Mouse (Mus musculus): ENCODE measurements at regions not wholly inside any gene's neighbourhood (a gene's known extent, or its start where the extent isn't known, plus 50 kb on each side); places are given as distances from the start of the nearest gene placed in this dataset.
"Not testable (repeated sequence)": the region's sequence is repeated elsewhere in the genome, so short reads cannot be mapped to it uniquely, and the experiment has no call there.

GRCm38 (mm10) chr14:59051478-59051879 is 91.2 kb downstream of the 1700129C05Rik start:
- no peak overlapping the region for H3K4me2 ChIP-seq (ENCODE audit: low read depth, low read length)
- no peak overlapping the region for H3K9ac ChIP-seq (ENCODE audit: low read length)
- H3K4me1 ChIP-seq (ENCODE audit: control insufficient read depth, insufficient read depth, low read length) = no peaks in the 10 kb centered on the region
- WGBS = 53% methylated on average over 6 of the region's 6 CpGs
- H3K36me3 ChIP-seq (ENCODE audit: control insufficient read depth, insufficient read depth) = no peaks in the 10 kb centered on the region
- ATAC-seq (replicated peaks; ENCODE audit: extremely low read depth, insufficient read depth, low FRiP score) = no peak
- H3K9me3 ChIP-seq (replicated peaks; ENCODE audit: control insufficient read depth, low read length) = no peaks in the 10 kb centered on the region
- no peak overlapping the region for H3K27ac ChIP-seq (ENCODE audit: low read length)
- H3K4me3 ChIP-seq (ENCODE audit: low read length) = no peak overlapping the region
- H3K27me3 ChIP-seq (ENCODE audit: control insufficient read depth, insufficient read depth, low read length) = no peaks in the 10 kb centered on the region

DNA sequence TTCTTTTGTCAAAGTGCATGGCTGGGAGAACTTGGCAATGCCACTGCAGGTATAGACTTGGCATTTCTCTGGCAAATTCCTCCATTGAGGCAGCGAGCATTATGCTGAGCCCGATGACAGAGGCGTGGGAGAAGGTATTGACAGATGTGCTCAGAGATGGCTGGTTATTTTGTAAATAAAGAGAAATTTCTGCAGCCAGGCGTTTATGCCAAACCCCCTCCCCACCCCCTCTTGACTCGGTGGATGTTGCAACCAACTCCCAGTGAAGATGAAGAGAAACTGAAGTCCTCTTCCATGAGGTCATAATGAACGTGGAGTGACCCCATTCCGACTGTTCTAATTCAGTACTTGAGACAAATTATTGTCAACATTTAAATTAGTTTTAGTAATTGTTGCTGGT is 97.0 kb downstream of the 1700129C05Rik start:
- Histone ChIP-seq H3K9me3 (replicated peaks; ENCODE audit: control insufficient read depth, low read length) (no peaks in the 10 kb centered on the region), H3K4me1 (ENCODE audit: control insufficient read depth, insufficient read depth, low read length) (no peaks in the 10 kb centered on the region), H3K4me2 (ENCODE audit: low read depth, low read length) (no peak overlapping the region), H3K4me3 (ENCODE audit: low read length) (no peak overlapping the region), H3K36me3 (ENCODE audit: control insufficient read depth, insufficient read depth) (no peaks in the 10 kb centered on the region), H3K27me3 (ENCODE audit: control insufficient read depth, insufficient read depth, low read length) (no peaks in the 10 kb centered on the region), H3K9ac (ENCODE audit: low read length) (no peak overlapping the region), H3K27ac (ENCODE audit: low read length) (no peak overlapping the region)
- 64% methylated on average over 7 of the region's 7 CpGs for WGBS
- ATAC-seq (replicated peaks; ENCODE audit: extremely low read depth, insufficient read depth, low FRiP score) = no peak

DNA sequence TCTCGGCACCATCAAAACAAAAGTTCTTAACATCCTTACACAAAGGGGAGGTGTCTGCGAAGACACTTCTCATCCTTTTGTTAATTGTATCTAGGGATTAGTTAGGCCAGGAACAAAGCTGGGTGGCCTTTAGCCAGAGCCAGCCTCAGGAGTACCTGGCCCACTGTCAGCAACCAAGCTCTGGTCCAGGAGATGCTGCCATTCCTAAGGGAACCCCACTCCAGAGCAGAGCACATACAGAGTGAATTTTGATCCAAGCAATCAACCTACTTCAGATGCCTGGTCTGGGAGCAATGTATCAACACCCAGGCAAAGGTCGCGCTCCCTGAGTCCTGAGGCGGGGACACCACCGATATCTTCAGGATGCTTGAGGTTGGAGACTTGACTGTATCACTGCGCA is 97.5 kb downstream of the 1700129C05Rik start:
- Histone ChIP-seq H3K36me3 (ENCODE audit: control insufficient read depth, insufficient read depth) (no peaks in the 10 kb centered on the region), H3K9ac (ENCODE audit: low read length) (no peak overlapping the region), H3K4me2 (ENCODE audit: low read depth, low read length) (no peak overlapping the region), H3K9me3 (replicated peaks; ENCODE audit: control insufficient read depth, low read length) (no peaks in the 10 kb centered on the region), H3K4me1 (ENCODE audit: control insufficient read depth, insufficient read depth, low read length) (no peaks in the 10 kb centered on the region), H3K4me3 (ENCODE audit: low read length) (no peak overlapping the region), H3K27me3 (ENCODE audit: control insufficient read depth, insufficient read depth, low read length) (no peaks in the 10 kb centered on the region), H3K27ac (ENCODE audit: low read length) (no peak overlapping the region)
- no peak for ATAC-seq (replicated peaks; ENCODE audit: extremely low read depth, insufficient read depth, low FRiP score)
- WGBS = 81% methylated on average over 7 of the region's 7 CpGs

- no peak for ATAC-seq (replicated peaks; ENCODE audit: extremely low read depth, insufficient read depth, low FRiP score)
- Histone ChIP-seq H3K9ac (ENCODE audit: low read length) (no peak overlapping the region), H3K36me3 (ENCODE audit: control insufficient read depth, insufficient read depth) (no peaks in the 10 kb centered on the region), H3K4me3 (ENCODE audit: low read length) (no peak overlapping the region), H3K27ac (ENCODE audit: low read length) (no peak overlapping the region), H3K9me3 (replicated peaks; ENCODE audit: control insufficient read depth, low read length) (no peaks in the 10 kb centered on the region), H3K4me1 (ENCODE audit: control insufficient read depth, insufficient read depth, low read length) (no peaks in the 10 kb centered on the region), H3K27me3 (ENCODE audit: control insufficient read depth, insufficient read depth, low read length) (no peaks in the 10 kb centered on the region), H3K4me2 (ENCODE audit: low read depth, low read length) (no peak overlapping the region)
- 97% methylated on average over 2 of the region's 2 CpGs for WGBS
These were observed 100.5 kb downstream of the 1700129C05Rik start for GRCm38 (mm10) chr14:59042152-59042551.

DNA sequence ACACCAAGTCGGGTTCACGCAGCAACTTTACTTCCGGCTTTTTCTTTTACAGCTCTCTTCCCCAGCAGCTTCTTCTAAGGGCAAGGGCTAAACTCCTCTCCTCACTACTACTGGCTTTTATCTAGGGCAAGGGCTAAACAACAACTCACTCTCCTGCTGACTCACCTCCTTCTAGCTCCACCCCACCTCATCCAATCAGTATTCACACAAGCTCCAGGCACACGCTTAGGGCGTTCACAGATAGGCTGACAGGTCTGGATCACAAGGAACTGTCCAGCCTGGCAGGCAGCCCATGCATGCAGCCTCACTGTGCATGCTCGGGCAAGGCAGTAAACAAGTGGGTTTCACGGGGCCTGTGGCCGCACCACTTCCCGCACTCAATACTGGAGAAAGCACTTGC is 116.9 kb downstream of the 1700129C05Rik start:
- not testable (repeated sequence) for H3K27ac ChIP-seq (ENCODE audit: low read length); H3K4me3 ChIP-seq (ENCODE audit: low read length)
- 33% methylated on average over 9 of the region's 9 CpGs for WGBS

GRCm38 (mm10) chr14:59009534-59009933 is 133.2 kb downstream of the 1700129C05Rik start:
- no peaks in the 10 kb centered on the region for H3K36me3 ChIP-seq (ENCODE audit: control insufficient read depth, insufficient read depth)
- no peak for ATAC-seq (replicated peaks; ENCODE audit: extremely low read depth, insufficient read depth, low FRiP score)
- 78% methylated on average over 3 of the region's 3 CpGs for whole genome bisulfite sequencing

More for the DNA sequence above, 116.9 kb downstream of the 1700129C05Rik start:
- not testable (repeated sequence) for H3K4me1 ChIP-seq (ENCODE audit: control insufficient read depth, insufficient read depth, low read length); H3K27me3 ChIP-seq (ENCODE audit: control insufficient read depth, insufficient read depth, low read length); H3K36me3 ChIP-seq (ENCODE audit: control insufficient read depth, insufficient read depth); H3K9me3 ChIP-seq (replicated peaks; ENCODE audit: control insufficient read depth, low read length); H3K9ac ChIP-seq (ENCODE audit: low read length); ATAC-seq (replicated peaks; ENCODE audit: extremely low read depth, insufficient read depth, low FRiP score)
- H3K4me2 ChIP-seq (ENCODE audit: low read depth, low read length) = peak overlapping the region; percentile 25; the same call in 1 of the 2 replicates

GRCm38 (mm10) chr14:58999106-58999778 is 143.5 kb downstream of the 1700129C05Rik start:
- H3K4me2 ChIP-seq (ENCODE audit: low read depth, low read length) = no peak overlapping the region
- no peak overlapping the region for H3K27ac ChIP-seq (ENCODE audit: low read length)
- H3K4me3 ChIP-seq (ENCODE audit: low read length) = no peak overlapping the region
- ATAC-seq (replicated peaks; ENCODE audit: extremely low read depth, insufficient read depth, low FRiP score) = no peak
- no peak overlapping the region for H3K9ac ChIP-seq (ENCODE audit: low read length)
- H3K27me3 ChIP-seq (ENCODE audit: control insufficient read depth, insufficient read depth, low read length) = no peaks in the 10 kb centered on the region
- 58% methylated on average over 5 of the region's 5 CpGs for WGBS
- no peaks in the 10 kb centered on the region for H3K36me3 ChIP-seq (ENCODE audit: control insufficient read depth, insufficient read depth)
- H3K9me3 ChIP-seq (replicated peaks; ENCODE audit: control insufficient read depth, low read length) = no peaks in the 10 kb centered on the region
- peaks cover 5% of the 10 kb centered on the region; the same call in 1 of the 2 replicates for H3K4me1 ChIP-seq (ENCODE audit: control insufficient read depth, insufficient read depth, low read length)

More at GRCm38 (mm10) chr14:59009534-59009933, 133.2 kb downstream of the 1700129C05Rik start:
- Histone ChIP-seq H3K9ac (ENCODE audit: low read length) (no peak overlapping the region), H3K27ac (ENCODE audit: low read length) (no peak overlapping the region), H3K4me3 (ENCODE audit: low read length) (no peak overlapping the region), H3K9me3 (replicated peaks; ENCODE audit: control insufficient read depth, low read length) (no peaks in the 10 kb centered on the region), H3K4me1 (ENCODE audit: control insufficient read depth, insufficient read depth, low read length) (no peaks in the 10 kb centered on the region), H3K4me2 (ENCODE audit: low read depth, low read length) (no peak overlapping the region), H3K27me3 (ENCODE audit: control insufficient read depth, insufficient read depth, low read length) (no peaks in the 10 kb centered on the region)

DNA sequence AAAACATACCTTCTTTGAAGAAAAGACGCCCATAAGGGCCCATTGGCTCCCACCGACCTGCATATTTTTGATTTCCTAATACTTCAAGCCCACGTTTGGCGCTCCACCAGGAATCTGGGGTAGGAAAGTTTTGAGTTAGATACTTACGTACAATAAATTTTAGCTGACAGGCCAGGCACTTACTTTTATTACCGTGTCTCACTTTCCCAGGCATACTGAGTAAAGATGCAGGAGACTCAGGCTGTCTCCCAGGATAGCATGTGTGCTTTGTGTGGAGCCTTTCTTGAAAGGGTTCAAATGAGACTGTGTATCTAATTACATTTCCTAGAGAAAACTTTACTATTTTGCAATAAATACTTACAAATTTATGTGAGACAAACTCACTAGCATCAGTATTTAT is 147.7 kb downstream of the 1700129C05Rik start:
- Histone ChIP-seq H3K4me1 (ENCODE audit: control insufficient read depth, insufficient read depth, low read length) (peaks cover 5% of the 10 kb centered on the region; the same call in 1 of the 2 replicates), H3K27me3 (ENCODE audit: control insufficient read depth, insufficient read depth, low read length) (no peaks in the 10 kb centered on the region), H3K9ac (ENCODE audit: low read length) (no peak overlapping the region), H3K9me3 (replicated peaks; ENCODE audit: control insufficient read depth, low read length) (no peaks in the 10 kb centered on the region), H3K4me2 (ENCODE audit: low read depth, low read length) (no peak overlapping the region), H3K36me3 (ENCODE audit: control insufficient read depth, insufficient read depth) (no peaks in the 10 kb centered on the region), H3K4me3 (ENCODE audit: low read length) (no peak overlapping the region), H3K27ac (ENCODE audit: low read length) (no peak overlapping the region)
- ATAC-seq (replicated peaks; ENCODE audit: extremely low read depth, insufficient read depth, low FRiP score) = no peak
- WGBS = 78% methylated on average over 6 of the region's 6 CpGs

DNA sequence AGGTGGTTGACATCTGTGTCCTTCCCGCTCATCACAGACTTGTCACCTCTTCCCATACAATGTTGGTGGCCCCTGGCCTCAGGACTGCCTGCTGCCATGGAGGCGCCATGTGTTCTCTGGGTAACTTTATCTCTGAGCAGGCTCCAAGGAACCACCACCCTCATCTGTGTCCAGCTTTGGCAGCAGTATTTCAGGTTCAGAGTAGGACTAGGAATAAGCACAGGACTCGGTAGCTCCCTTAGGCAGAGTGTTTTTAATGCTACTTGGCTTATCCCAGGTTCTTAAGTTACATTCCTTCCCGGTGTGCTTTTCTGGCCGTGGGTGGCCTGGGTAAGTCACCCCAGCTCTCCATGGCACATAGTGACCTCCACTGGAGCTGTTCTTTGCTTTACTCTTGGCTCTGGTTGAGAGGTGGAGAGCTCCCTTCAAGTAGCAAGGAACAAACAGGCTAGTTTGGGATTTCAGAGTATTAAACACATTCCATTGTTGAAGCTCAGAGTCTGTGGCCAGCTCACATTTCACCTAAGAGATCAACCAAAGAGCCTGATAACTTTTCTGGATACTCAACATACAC is 153.0 kb downstream of the 1700129C05Rik start:
- Histone ChIP-seq H3K27ac (ENCODE audit: low read length) (no peak overlapping the region), H3K9me3 (replicated peaks; ENCODE audit: control insufficient read depth, low read length) (no peaks in the 10 kb centered on the region), H3K4me1 (ENCODE audit: control insufficient read depth, insufficient read depth, low read length) (no peaks in the 10 kb centered on the region), H3K27me3 (ENCODE audit: control insufficient read depth, insufficient read depth, low read length) (no peaks in the 10 kb centered on the region), H3K4me2 (ENCODE audit: low read depth, low read length) (no peak overlapping the region), H3K4me3 (ENCODE audit: low read length) (no peak overlapping the region), H3K9ac (ENCODE audit: low read length) (no peak overlapping the region), H3K36me3 (ENCODE audit: control insufficient read depth, insufficient read depth) (no peaks in the 10 kb centered on the region)
- 70% methylated on average over 5 of the region's 5 CpGs for WGBS
- ATAC-seq (replicated peaks; ENCODE audit: extremely low read depth, insufficient read depth, low FRiP score) = no peak
